Mouse (Mus musculus) lung, embryonic 15.5 days (tissue): Measurements from ENCODE around the gene Mfsd4b5. TPM values are rescaled to one million over a fixed set of nuclear protein-coding genes. Genes with fewer than 3 reads are reported as not detected.
"Not testable (repeated sequence)": the region's sequence is repeated elsewhere in the genome, so short reads cannot be mapped to it uniquely, and the experiment has no call there.

Experiments
- ATAC-seq: fragments of 200-750 bp; cut with Nextera tagmentation; 2 replicates; pipeline ENCODE4 v1.8.0; 2017; ENCODE audit warnings: moderate number of reproducible peaks, borderline replicate concordance; ENCODE audit not compliant: low FRiP score, low TSS enrichment; ENCODE audit errors: extremely low read depth
- H3K27ac ChIP-seq: fragments of 300-500 bp; sonication (generic); 2 replicates; pipeline ENCODE4 v1.5.1; 2015; ENCODE audit warnings: moderate library complexity, mild to moderate bottlenecking, inconsistent platforms
- H3K27me3 ChIP-seq: fragments of 300-500 bp; sonication (generic); 2 replicates; pipeline ENCODE4 v1.6.1; 2015; ENCODE audit warnings: inconsistent platforms
- H3K36me3 ChIP-seq: fragments of 300-500 bp; sonication (generic); 2 replicates; pipeline ENCODE4 v1.6.1; 2015; ENCODE audit warnings: inconsistent platforms
- H3K4me1 ChIP-seq: fragments of 300-500 bp; sonication (generic); 2 replicates; pipeline ENCODE4 v1.6.1; 2015; ENCODE audit warnings: inconsistent platforms
- H3K4me2 ChIP-seq: fragments of 300-500 bp; sonication (generic); 2 replicates; pipeline ENCODE4 v1.6.1; 2015; ENCODE audit warnings: inconsistent platforms, mild to moderate bottlenecking, moderate library complexity
- H3K4me3 ChIP-seq: fragments of 300-500 bp; sonication (generic); 2 replicates; pipeline ENCODE4 v1.5.1; 2015; ENCODE audit warnings: mild to moderate bottlenecking, inconsistent platforms
- H3K9ac ChIP-seq: fragments of 300-500 bp; sonication (generic); 2 replicates; pipeline ENCODE4 v1.6.1; 2015; ENCODE audit warnings: inconsistent platforms
- H3K9me3 ChIP-seq: fragments of 300-500 bp; sonication (generic); 2 replicates; pipeline ENCODE4 v1.6.1; 2016; ENCODE audit warnings: inconsistent platforms
- WGBS: fragments of 180-500 bp; shearing (Covaris S2); methylation state at CpG from one replicate; pipeline ENCODE4 v1.1.7; 2015; 5-methylcytosine and 5-hydroxymethylcytosine counted together
- polyA plus RNA-seq: library from polyadenylated mRNA; unstranded; fragments of >200 nt; fragmentation: Nextera tagmentation; extraction: Ambion mirVana; gene quantifications from 2 replicates; pipeline ENCODE4 v1.2.1, GENCODE M21; 2015

Gene Mfsd4b5
- polyA plus RNA-seq, 1 experiment from 2014 or later, result 0.15 TPM

DNA sequence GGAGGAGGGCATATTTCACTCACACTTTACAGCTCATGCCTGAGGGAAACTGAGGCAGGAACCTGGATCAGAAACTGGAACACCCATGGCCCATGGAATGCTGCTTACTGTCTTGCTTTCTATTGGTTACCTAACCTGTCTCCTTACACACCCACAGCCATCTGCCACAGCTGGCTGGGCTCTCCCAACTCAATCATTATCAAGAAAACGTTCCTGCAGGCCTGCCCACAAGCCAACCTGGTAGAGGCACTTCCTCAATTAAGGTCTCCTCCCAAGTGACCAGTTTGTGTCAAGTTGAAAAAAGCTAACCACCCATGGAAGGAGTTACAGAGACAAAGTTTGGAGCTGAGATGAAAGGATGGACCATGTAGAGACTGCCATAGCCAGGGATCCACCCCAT is 24.5 kb downstream of the Mfsd4b5 start:
- Histone ChIP-seq H3K27ac (no peak overlapping the region), H3K27me3 (no peaks in the 10 kb centered on the region; the same call in 1 of the 2 replicates), H3K4me2 (no peak overlapping the region), H3K9ac (no peak overlapping the region), H3K4me3 (no peak overlapping the region), H3K36me3 (no peaks in the 10 kb centered on the region), H3K4me1 (peaks cover 6% of the 10 kb centered on the region; the same call in 1 of the 2 replicates), H3K9me3 (no peaks in the 10 kb centered on the region)
- ATAC-seq, result no peak
- 21% methylated on average over 1 of the region's 1 CpGs for WGBS

DNA sequence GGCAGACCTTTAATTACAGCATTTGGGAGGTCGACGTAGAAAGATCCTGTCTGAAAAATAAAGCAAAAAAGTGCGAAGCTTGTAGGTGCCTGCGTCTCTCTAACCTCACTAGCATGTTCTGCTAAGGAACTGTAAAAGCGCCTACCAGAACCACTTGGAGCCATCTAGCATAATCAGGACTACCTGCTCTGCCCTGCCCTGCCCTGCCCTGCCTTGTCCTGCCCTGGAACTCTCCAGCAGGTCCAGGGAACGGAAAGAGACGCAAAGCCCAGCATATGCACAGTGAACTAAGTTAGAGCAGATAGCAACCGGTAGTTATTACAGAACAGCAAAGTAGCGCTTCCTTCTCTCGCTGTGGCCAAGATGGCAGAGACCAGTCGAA is 26.0 kb downstream of the Mfsd4b5 start:
- ATAC-seq, result 0 out of 2 replicates have a peak, but pooled peaks have one; percentile 13
- Histone ChIP-seq H3K9ac (no peak overlapping the region), H3K4me3 (no peak overlapping the region), H3K27me3 (no peaks in the 10 kb centered on the region; the same call in 1 of the 2 replicates), H3K36me3 (no peaks in the 10 kb centered on the region), H3K27ac (no peak overlapping the region), H3K4me2 (peak overlapping the region; percentile 97), H3K9me3 (no peaks in the 10 kb centered on the region), H3K4me1 (peaks cover 6% of the 10 kb centered on the region; the same call in 1 of the 2 replicates)
- 42% methylated on average over 11 of the region's 11 CpGs for WGBS

DNA sequence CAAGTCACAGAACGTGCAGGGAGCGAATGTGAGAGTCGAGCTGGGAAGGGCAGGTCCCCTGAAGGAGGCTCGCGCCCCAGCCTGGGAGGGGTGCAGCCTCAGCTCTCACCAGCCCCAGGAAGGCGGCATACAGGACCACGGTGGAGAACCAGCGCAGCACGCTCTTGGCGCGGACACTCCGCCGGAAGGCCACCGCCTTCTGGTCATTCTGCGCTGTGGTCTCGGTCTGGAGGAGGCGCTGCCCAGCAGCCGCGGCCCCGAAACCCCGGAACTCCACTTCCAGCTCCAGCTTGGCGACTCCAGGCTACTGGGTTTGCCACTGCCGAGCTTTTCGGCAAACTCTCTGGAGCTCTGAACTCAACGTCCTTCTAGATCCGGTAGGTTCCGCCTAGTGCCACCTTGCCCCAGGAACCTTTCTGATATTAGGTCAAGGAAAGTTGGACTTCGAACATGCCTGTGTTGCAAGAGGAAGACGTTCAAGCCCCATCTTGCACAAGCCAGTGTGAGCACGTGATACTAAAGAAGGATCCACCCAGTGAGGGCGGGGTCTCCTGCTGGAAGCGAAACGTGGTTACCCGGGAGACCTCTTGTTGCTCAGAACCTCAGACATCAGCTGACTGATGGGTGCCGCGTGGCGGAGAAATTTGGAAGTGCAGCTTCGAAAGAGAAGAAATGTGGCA is 26.5 kb downstream of the Mfsd4b5 start, which contains the start of gene Mfsd4b3:
Mfsd4b3 (minus strand) TSS at position 393 of the 680 bp plus-strand sequence.
- WGBS, result under 1% methylated on average over 38 of the region's 38 CpGs
- Histone ChIP-seq H3K36me3 (no peaks in the 10 kb centered on the region), H3K4me3 (peak within 1 kb of the TSS; percentile 52), H3K4me2 (peak within 1 kb of the TSS; percentile 97), H3K4me1 (peaks cover 6% of the 10 kb centered on the region; the same call in 1 of the 2 replicates), H3K9ac (peak within 1 kb of the TSS; percentile 47), H3K9me3 (no peaks in the 10 kb centered on the region), H3K27me3 (no peaks in the 10 kb centered on the region; the same call in 1 of the 2 replicates), H3K27ac (peak within 1 kb of the TSS; percentile 54)
- ATAC-seq, result peak; percentile 99

DNA sequence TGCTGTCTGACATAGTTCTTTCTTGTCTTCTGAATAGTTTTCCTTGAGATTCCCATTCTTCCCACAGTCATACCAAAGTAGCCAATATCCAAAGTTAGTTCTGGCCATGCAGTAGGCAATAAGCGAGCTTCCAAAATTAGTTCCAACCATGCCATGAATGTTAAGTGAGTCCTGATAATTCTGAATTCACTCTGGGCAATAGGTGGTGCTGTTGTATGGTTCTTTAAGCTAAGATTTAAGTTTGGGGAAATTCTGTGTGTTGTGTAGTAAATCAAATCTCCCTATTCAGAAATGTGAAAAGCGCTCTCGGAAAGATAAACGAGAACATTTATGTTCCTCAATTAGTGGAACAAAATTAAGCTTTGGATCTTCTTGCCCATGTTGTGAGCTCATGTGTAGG is 28.2 kb downstream of the Mfsd4b5 start:
- peaks cover 6% of the 10 kb centered on the region; the same call in 1 of the 2 replicates for H3K4me1 ChIP-seq
- no peak overlapping the region for H3K9ac ChIP-seq
- no peaks in the 10 kb centered on the region for H3K9me3 ChIP-seq
- no peaks in the 10 kb centered on the region for H3K36me3 ChIP-seq
- ATAC-seq, result no peak
- no peaks in the 10 kb centered on the region; the same call in 1 of the 2 replicates for H3K27me3 ChIP-seq
- no peak overlapping the region for H3K27ac ChIP-seq
- H3K4me3 ChIP-seq, result no peak overlapping the region
- WGBS, result 77% methylated on average over 4 of the region's 4 CpGs
- no peak overlapping the region for H3K4me2 ChIP-seq

DNA sequence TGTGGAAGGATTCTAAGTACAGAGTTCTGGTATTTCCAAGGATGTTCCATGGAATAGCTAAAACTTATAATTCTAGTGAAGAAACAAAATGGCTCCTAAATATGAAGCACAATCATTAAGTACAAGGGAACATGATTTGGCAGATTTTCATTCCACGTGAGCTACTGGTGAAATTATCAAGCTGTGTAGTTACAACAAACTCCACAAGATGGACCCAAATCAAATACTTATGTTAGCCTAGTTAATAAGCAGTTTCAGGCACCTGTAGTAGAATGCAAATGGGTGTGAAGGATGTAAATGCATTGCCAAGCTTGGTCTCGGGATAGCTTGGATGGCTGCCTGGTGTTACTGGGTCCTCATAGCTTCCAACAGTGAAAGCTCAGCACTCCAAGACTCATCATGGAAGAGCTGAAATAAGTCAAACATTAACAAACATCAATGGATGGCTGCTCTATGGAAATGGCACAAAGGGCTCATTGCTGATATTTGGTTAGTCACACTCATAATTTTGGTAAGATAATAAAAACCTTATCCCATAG is 30.0 kb downstream of the Mfsd4b5 start:
- H3K36me3 ChIP-seq, result no peaks in the 10 kb centered on the region
- H3K9ac ChIP-seq, result no peak overlapping the region
- no peak overlapping the region for H3K4me3 ChIP-seq
- no peaks in the 10 kb centered on the region; the same call in 1 of the 2 replicates for H3K27me3 ChIP-seq
- no peak for ATAC-seq
- H3K9me3 ChIP-seq, result no peaks in the 10 kb centered on the region
- no peak overlapping the region for H3K4me2 ChIP-seq
- no peak overlapping the region for H3K27ac ChIP-seq
- peaks cover 6% of the 10 kb centered on the region; the same call in 1 of the 2 replicates for H3K4me1 ChIP-seq
- 64% methylated on average over 2 of the region's 2 CpGs for WGBS

DNA sequence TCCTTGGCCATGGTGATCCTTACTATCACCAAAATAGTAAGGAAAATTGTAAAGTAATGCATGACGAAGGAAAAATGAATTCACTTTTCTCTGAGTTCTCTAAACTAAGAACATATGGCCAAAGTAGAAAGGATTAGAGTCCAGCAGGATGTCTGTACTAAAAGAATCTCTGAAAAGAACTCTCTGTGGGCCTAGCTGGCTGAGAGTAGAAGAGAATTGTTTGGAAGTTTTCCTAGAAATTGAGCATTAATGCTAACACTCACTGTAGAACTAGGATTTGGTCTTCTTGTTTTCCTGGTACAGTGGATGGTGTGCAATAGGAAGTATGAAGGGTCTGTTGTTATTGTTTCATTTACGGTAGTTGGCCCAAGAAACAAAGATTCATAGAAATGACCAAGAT is 31.3 kb downstream of the Mfsd4b5 start:
- no peak overlapping the region for H3K4me2 ChIP-seq
- WGBS, result 77% methylated on average over 2 of the region's 2 CpGs
- H3K36me3 ChIP-seq, result no peaks in the 10 kb centered on the region
- no peak for ATAC-seq
- H3K27me3 ChIP-seq, result no peaks in the 10 kb centered on the region; the same call in 1 of the 2 replicates
- peaks cover 6% of the 10 kb centered on the region; the same call in 1 of the 2 replicates for H3K4me1 ChIP-seq
- no peak overlapping the region for H3K9ac ChIP-seq
- no peaks in the 10 kb centered on the region for H3K9me3 ChIP-seq
- H3K4me3 ChIP-seq, result no peak overlapping the region
- H3K27ac ChIP-seq, result no peak overlapping the region

DNA sequence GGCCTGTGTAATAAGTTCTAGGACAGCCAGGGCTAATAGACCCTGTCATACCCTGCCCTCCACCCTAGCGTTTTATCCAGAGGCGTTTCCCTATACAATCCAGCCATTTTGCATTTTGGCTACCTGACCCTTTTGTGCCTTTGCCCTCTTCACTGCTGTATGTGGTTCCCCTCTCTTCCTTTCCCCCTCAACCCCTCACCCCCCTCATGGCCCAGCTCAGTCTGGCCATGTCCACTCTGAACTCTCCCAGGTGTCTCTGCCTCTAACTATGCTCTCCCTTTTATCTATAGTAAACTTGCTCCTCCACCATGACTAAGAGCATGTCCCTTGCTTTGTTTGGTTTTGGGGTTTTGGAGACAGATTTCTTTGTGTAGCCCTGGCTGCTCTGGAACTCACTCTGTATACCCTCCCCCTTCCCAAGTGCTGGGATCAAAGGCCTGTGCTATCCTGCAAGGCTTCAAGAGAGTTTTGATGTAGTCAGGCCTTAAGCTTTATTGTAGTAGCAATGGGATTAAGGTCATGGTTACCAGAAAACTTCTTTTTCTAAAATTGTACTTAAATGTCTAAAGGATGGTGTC is 37.0 kb downstream of the Mfsd4b5 start:
- WGBS, result 87% methylated on average over 2 of the region's 2 CpGs
- H3K9me3 ChIP-seq, result no peaks in the 10 kb centered on the region
- no peak overlapping the region for H3K9ac ChIP-seq
- H3K4me3 ChIP-seq, result no peak overlapping the region
- H3K36me3 ChIP-seq, result no peaks in the 10 kb centered on the region
- no peak overlapping the region for H3K4me2 ChIP-seq
- no peaks in the 10 kb centered on the region for H3K4me1 ChIP-seq
- no peak overlapping the region for H3K27ac ChIP-seq
- H3K27me3 ChIP-seq, result no peaks in the 10 kb centered on the region
- ATAC-seq, result no peak

DNA sequence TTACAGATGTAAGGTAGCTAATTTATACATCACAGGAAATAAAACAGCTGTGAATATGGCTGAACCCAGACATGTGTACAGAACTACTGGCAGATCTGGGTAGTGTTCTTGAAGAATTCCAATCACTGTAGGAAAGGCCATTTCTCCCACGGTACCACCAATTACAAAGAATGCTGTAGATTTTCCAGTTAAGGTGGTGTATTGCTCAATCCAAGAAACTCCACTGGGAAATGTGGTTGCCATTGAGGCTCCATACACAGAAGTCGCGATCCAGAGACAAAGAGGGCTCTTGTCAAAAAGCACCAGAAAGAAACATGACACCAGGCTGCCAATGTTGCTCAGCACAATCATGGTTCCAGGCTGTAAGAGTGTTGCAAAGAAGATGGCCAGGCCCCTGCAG is 39.3 kb downstream of the Mfsd4b5 start:
- not testable (repeated sequence) for H3K36me3 ChIP-seq, H3K9me3 ChIP-seq, H3K27me3 ChIP-seq, H3K9ac ChIP-seq, H3K4me2 ChIP-seq, ATAC-seq, H3K4me3 ChIP-seq, H3K4me1 ChIP-seq, H3K27ac ChIP-seq
- 64% methylated on average over 3 of the region's 3 CpGs for WGBS

DNA sequence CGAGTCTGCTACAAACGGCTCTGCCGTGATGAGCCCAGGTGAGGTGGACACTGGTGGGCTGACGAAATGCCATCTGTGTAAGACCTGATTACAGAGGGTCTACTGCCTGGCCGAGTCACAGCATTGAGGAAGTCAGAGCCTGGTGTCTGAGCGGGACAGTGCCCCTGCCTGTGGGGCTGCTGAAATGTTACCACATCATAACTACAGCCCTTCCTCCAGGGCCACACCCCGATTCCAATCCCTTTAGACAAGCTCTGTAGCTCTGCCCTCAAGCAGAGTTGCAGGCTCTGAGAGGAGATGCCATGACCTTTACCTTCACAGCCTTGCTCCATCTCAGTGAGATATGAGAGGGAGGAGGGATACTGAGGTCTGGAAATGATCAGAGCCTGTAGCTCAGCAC is 49.9 kb downstream of the Mfsd4b5 start:
- Histone ChIP-seq H3K9ac (no peak overlapping the region), H3K27ac (no peak overlapping the region), H3K4me2 (no peak overlapping the region), H3K4me3 (no peak overlapping the region), H3K36me3 (no peaks in the 10 kb centered on the region), H3K9me3 (no peaks in the 10 kb centered on the region), H3K27me3 (no peaks in the 10 kb centered on the region), H3K4me1 (no peaks in the 10 kb centered on the region)
- 64% methylated on average over 7 of the region's 7 CpGs for WGBS
- no peak for ATAC-seq

DNA sequence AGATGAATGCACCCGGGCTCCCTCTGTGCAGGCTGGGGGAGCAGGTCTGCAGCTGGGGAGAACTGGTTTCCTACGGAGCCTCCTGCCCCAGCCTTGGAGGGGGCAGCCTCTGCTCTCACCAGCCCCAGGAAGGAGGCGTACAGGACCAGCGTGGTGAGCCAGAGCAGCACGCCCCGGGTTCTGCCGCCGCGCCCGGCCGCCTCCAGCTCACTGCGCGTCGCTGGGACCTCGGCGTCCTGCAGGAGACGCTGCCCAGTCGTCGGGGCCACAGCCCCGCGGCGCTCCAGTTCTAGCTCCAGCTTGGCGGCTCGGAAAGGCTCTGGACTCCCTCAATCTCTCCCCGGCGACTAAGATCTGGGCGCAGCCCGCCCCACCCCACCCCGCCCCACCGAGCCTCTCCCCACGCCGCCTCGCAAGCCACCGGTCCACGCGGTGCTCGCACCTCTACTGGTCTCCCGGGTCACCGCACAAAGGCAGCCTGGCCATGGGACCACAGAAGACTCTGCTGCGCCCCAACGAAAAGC is 59.8 kb downstream of the Mfsd4b5 start, which contains the start of gene Mfsd4b2:
Mfsd4b2 (minus strand) TSS at position 308 of the 524 bp plus-strand sequence.
- peak; percentile 75 for ATAC-seq
- H3K27me3 ChIP-seq, result peaks cover 6% of the 10 kb centered on the region
- peak within 1 kb of the TSS; percentile 40 for H3K4me3 ChIP-seq
- H3K4me1 ChIP-seq, result 0 out of 2 replicates have a peak, but pooled peaks cover 7% of the 10 kb centered on the region
- peak within 1 kb of the TSS; percentile 85 for H3K4me2 ChIP-seq
- no peaks in the 10 kb centered on the region for H3K9me3 ChIP-seq
- under 1% methylated on average over 40 of the region's 41 CpGs for WGBS
- no peak within 1 kb of the TSS for H3K27ac ChIP-seq
- H3K9ac ChIP-seq, result peak within 1 kb of the TSS; percentile 40
- H3K36me3 ChIP-seq, result no peaks in the 10 kb centered on the region

DNA sequence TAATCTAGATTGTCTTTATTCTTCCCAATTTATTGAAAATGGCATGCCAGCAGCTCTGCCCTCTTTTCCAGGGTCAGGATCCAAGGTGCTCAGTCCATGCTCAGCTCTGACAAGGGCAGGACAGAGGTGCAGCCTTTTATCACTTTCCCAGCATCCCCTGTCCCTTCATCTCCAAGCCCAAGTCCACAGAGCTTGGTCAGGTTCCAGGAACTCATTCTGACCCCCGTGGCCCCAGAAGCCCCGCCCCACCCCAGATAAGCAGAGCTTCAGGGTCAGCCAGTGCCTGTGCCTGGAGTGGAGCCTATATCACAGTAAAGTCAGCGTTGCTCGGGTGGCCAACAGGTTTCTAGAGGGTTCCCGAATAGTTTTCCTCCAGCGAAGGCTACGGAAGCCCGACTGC is 61.9 kb downstream of the Mfsd4b5 start:
- WGBS, result 58% methylated on average over 8 of the region's 8 CpGs
- not testable (repeated sequence) for H3K36me3 ChIP-seq, H3K9me3 ChIP-seq

DNA sequence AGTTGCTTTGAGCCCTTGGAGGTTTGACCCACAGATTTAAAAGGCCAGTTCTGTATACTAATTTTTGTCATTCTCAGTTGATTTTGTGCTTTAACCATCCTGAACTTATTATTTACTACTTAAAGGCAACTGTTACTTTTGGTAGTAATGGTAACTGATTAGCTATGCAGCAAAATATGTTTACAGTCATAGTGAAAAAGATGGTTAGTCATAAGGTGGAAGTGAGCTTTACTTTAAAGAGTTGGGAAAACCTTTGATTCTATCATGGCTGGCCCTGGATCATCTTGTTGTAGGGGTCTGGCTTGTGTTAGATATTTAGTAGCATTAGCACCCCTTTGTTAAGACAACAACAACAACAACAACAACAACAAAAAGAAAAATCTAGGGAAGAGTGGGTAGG is 73.8 kb downstream of the Mfsd4b5 start:
- Histone ChIP-seq H3K36me3 (no peaks in the 10 kb centered on the region), H3K4me2 (no peak overlapping the region), H3K4me1 (no peaks in the 10 kb centered on the region; the same call in 1 of the 2 replicates), H3K4me3 (no peak overlapping the region), H3K27ac (no peak overlapping the region), H3K9me3 (no peaks in the 10 kb centered on the region), H3K9ac (no peak overlapping the region), H3K27me3 (no peaks in the 10 kb centered on the region)
- no peak for ATAC-seq

More for the DNA sequence above, 61.9 kb downstream of the Mfsd4b5 start:
- not testable (repeated sequence) for H3K27me3 ChIP-seq, H3K4me1 ChIP-seq, ATAC-seq, H3K9ac ChIP-seq, H3K4me2 ChIP-seq, H3K4me3 ChIP-seq, H3K27ac ChIP-seq
